ENCODE assay signal across 7 mouse cellular contexts in genomic region chr5:137333512-137334174, GRCm38 (mm10). TPM values are rescaled to one million over a fixed set of nuclear protein-coding genes. Genes with fewer than 3 reads are reported as not detected.
DNase-seq lines count a peak whose midpoint lies in the region; ATAC-seq and TF ChIP-seq lines count a peak whose summit lies in the region.

Gene Slc12a9 (minus strand): TSS chr5:137333597.

- under 1% methylated on average over 41 of the region's 44 CpGs for WGBS in embryonic facial prominence, embryonic 12.5 days
- WGBS in kidney, adult 2 months: under 1% methylated on average over 44 of the region's 44 CpGs
- under 1% methylated on average over 44 of the region's 44 CpGs for WGBS in limb, embryonic 12.5 days
- WGBS in midbrain, embryonic 15.5 days: under 1% methylated on average over 44 of the region's 44 CpGs
- under 1% methylated on average over 44 of the region's 44 CpGs for WGBS in spleen, adult 2 months

- DNase-seq in adrenal gland, postnatal 25 days: peak; percentile 93
- peak; percentile 99 for DNase-seq in heart, adult 11 months
- DNase-seq in kidney, adult 2 months: peak; percentile 97
- peak; percentile 78 to 94 for DNase-seq in spleen, adult 2 months (ENCODE audit: low read depth in 1 of 2, low spot score in 2 of 2)

- TF ChIP-seq POLR2A in kidney, adult 2 months (IDR thresholded peaks at IDR 0.05; ENCODE audit: low read depth, low read length): peak; percentile 36
- peak; percentile 45; the same call in 1 of the 2 replicates for TF ChIP-seq POLR2A in spleen, adult 2 months (IDR thresholded peaks at IDR 0.05; ENCODE audit: low read depth, low read length)

- TF ChIP-seq CTCF in kidney, adult 2 months (conservative IDR thresholded peaks at IDR 0.05; ENCODE audit: insufficient read depth, insufficient read length, low read depth, low read length): peak; percentile 86
- peak; percentile 72; the same call in 1 of the 2 replicates for TF ChIP-seq CTCF in spleen, adult 2 months (IDR thresholded peaks at IDR 0.05; ENCODE audit: extremely low read depth, insufficient read depth, insufficient read length, insufficient replicate concordance)

- H3K4me1 ChIP-seq in embryonic facial prominence, embryonic 12.5 days: peaks cover 13% of the 10 kb centered on the region
- peaks cover 7% of the 10 kb centered on the region; the same call in 1 of the 2 replicates for H3K4me1 ChIP-seq in kidney, adult 2 months (ENCODE audit: control insufficient read depth, insufficient read depth, low read length)
- H3K4me1 ChIP-seq in limb, embryonic 12.5 days (replicated peaks): peaks cover 12% of the 10 kb centered on the region
- peaks cover 21% of the 10 kb centered on the region for H3K4me1 ChIP-seq in midbrain, embryonic 15.5 days
- peaks cover 7% of the 10 kb centered on the region; the same call in 1 of the 2 replicates for H3K4me1 ChIP-seq in spleen, adult 2 months (ENCODE audit: control insufficient read depth, insufficient read depth, insufficient read length)

- H3K36me3 ChIP-seq in embryonic facial prominence, embryonic 12.5 days: no peaks in the 10 kb centered on the region
- H3K36me3 ChIP-seq in kidney, adult 2 months (ENCODE audit: control insufficient read depth, insufficient read depth, low read length): no peaks in the 10 kb centered on the region
- H3K36me3 ChIP-seq in limb, embryonic 12.5 days: peaks cover 6% of the 10 kb centered on the region
- H3K36me3 ChIP-seq in midbrain, embryonic 15.5 days (replicated peaks): 0 out of 2 replicates have a peak, but pooled peaks cover 4% of the 10 kb centered on the region
- H3K36me3 ChIP-seq in spleen, adult 2 months (ENCODE audit: control insufficient read depth, insufficient read depth, low read length): 0 out of 2 replicates have a peak, but pooled peaks cover 1% of the 10 kb centered on the region

- peak; percentile 84 for ATAC-seq in embryonic facial prominence, embryonic 12.5 days (ENCODE audit: insufficient number of reproducible peaks, insufficient read depth, low FRiP score, low TSS enrichment)
- ATAC-seq in limb, embryonic 12.5 days (ENCODE audit: insufficient number of reproducible peaks, insufficient read depth, low FRiP score, low TSS enrichment, low read depth): peak; percentile 77
- ATAC-seq in midbrain, embryonic 15.5 days (replicated peaks): peak; percentile 93

- H3K27me3 ChIP-seq in embryonic facial prominence, embryonic 12.5 days: no peaks in the 10 kb centered on the region
- H3K27me3 ChIP-seq in kidney, adult 2 months (replicated peaks; ENCODE audit: control insufficient read depth, insufficient read depth, low read length): no peaks in the 10 kb centered on the region
- no peaks in the 10 kb centered on the region for H3K27me3 ChIP-seq in limb, embryonic 12.5 days
- no peaks in the 10 kb centered on the region for H3K27me3 ChIP-seq in midbrain, embryonic 15.5 days (replicated peaks)
- no peaks in the 10 kb centered on the region for H3K27me3 ChIP-seq in spleen, adult 2 months (ENCODE audit: control insufficient read depth, insufficient read depth, low read length)

- peak within 1 kb of the TSS; percentile 77 for H3K9ac ChIP-seq in embryonic facial prominence, embryonic 12.5 days
- peak within 1 kb of the TSS; percentile 71 for H3K9ac ChIP-seq in limb, embryonic 12.5 days (replicated peaks)
- H3K9ac ChIP-seq in midbrain, embryonic 15.5 days: peak within 1 kb of the TSS; percentile 88

- peak within 1 kb of the TSS; percentile 60 for H3K27ac ChIP-seq in embryonic facial prominence, embryonic 12.5 days
- no peak within 1 kb of the TSS; the same call in 1 of the 2 replicates for H3K27ac ChIP-seq in kidney, adult 2 months (ENCODE audit: insufficient read depth, low read depth, low read length)
- peak within 1 kb of the TSS; percentile 42; the same call in 1 of the 2 replicates for H3K27ac ChIP-seq in limb, embryonic 12.5 days
- peak within 1 kb of the TSS; percentile 82 for H3K27ac ChIP-seq in midbrain, embryonic 15.5 days
- no peak within 1 kb of the TSS; the same call in 1 of the 2 replicates for H3K27ac ChIP-seq in spleen, adult 2 months (ENCODE audit: insufficient read depth, low read length)

- H3K4me2 ChIP-seq in embryonic facial prominence, embryonic 12.5 days (replicated peaks): peak within 1 kb of the TSS; percentile 92
- H3K4me2 ChIP-seq in limb, embryonic 12.5 days: peak within 1 kb of the TSS; percentile 91
- H3K4me2 ChIP-seq in midbrain, embryonic 15.5 days: peak within 1 kb of the TSS; percentile 91

- H3K9me3 ChIP-seq in embryonic facial prominence, embryonic 12.5 days: no peaks in the 10 kb centered on the region
- no peaks in the 10 kb centered on the region for H3K9me3 ChIP-seq in limb, embryonic 12.5 days
- no peaks in the 10 kb centered on the region for H3K9me3 ChIP-seq in midbrain, embryonic 15.5 days

- peak within 1 kb of the TSS; percentile 72 for H3K4me3 ChIP-seq in embryonic facial prominence, embryonic 12.5 days
- peak within 1 kb of the TSS; percentile 87 for H3K4me3 ChIP-seq in kidney, adult 2 months (ENCODE audit: insufficient read depth, low read depth, low read length)
- peak within 1 kb of the TSS; percentile 67 for H3K4me3 ChIP-seq in limb, embryonic 12.5 days (replicated peaks)
- peak within 1 kb of the TSS; percentile 77 for H3K4me3 ChIP-seq in midbrain, embryonic 15.5 days
- H3K4me3 ChIP-seq in spleen, adult 2 months (ENCODE audit: extremely low read depth, insufficient read depth, insufficient read length): peak within 1 kb of the TSS; percentile 88

RNA-seq across cellular contexts. Expression of gene Slc12a9, which starts in this region (rescaled TPM):
- total RNA-seq in adrenal gland, postnatal 25 days (2021): 9.2 and 17.7 TPM in 2 replicates
- polyA plus RNA-seq in embryonic facial prominence, embryonic 12.5 days (2016; fragmentation: Nextera tagmentation; extraction: Ambion mirVana): 16.0 and 18.8 TPM in 2 replicates
- polyA plus RNA-seq in kidney, adult 2 months (2012; rRNA removed): 21.6 and 25.9 TPM in 2 replicates
- 13.8 and 16.3 TPM in 2 replicates for polyA plus RNA-seq in limb, embryonic 12.5 days (2016; fragmentation: Nextera tagmentation; extraction: Ambion mirVana)
- polyA plus RNA-seq in midbrain, embryonic 15.5 days (2015; fragmentation: Nextera tagmentation; extraction: Ambion mirVana): 27.7 and 29.5 TPM in 2 replicates
- polyA plus RNA-seq in spleen, adult 2 months (2012; rRNA removed): 25.8 and 29.7 TPM in 2 replicates

Comparison
In these comparisons a context has a peak if more than half of its experiments do, and no peak if none do; other contexts are left out.
1. H3K27ac ChIP-seq: peak in embryonic facial prominence, embryonic 12.5 days (single experiment), limb, embryonic 12.5 days (single experiment) and midbrain, embryonic 15.5 days (single experiment); none in kidney, adult 2 months (single experiment) and spleen, adult 2 months (single experiment).
2. Peak in every context shown above with its lines, with median percentiles within 50 percentile points of each other: DNase-seq, ATAC-seq, H3K4me2 ChIP-seq, H3K4me3 ChIP-seq and H3K9ac ChIP-seq.